Mouse (Mus musculus) erythroblast, embryonic 14.5 days (primary cell): ENCODE measurements around the gene Plau. TPM values are rescaled to one million over a fixed set of nuclear protein-coding genes. Genes with fewer than 3 reads are reported as not detected.

Experiments
- H3K27me3 ChIP-seq: 2 replicates; pipeline ENCODE4 v1.6.1; 2012; ENCODE audit warnings: inconsistent platforms; ENCODE audit not compliant: control insufficient read depth
- H3K36me3 ChIP-seq: 2 replicates; pipeline ENCODE4 v1.6.1; 2012; ENCODE audit warnings: mild to moderate bottlenecking, inconsistent platforms; ENCODE audit not compliant: control insufficient read depth
- H3K4me1 ChIP-seq: 2 replicates; pipeline ENCODE4 v1.6.1; 2012; ENCODE audit warnings: inconsistent platforms; ENCODE audit not compliant: control insufficient read depth
- H3K4me3 ChIP-seq: replicated peaks from 2 replicates; pipeline ENCODE3; 2012; ENCODE audit warnings: moderate library complexity, mild to moderate bottlenecking, inconsistent platforms
- H3K9me3 ChIP-seq: 2 replicates; pipeline ENCODE4 v1.6.1; 2012; ENCODE audit warnings: low read length, inconsistent platforms, mixed read lengths; ENCODE audit not compliant: control insufficient read depth
- GATA1 ChIP-seq: IDR thresholded peaks from 2 replicates; pipeline ENCODE4 v1.6.1; 2012; ENCODE audit warnings: low read length, inconsistent platforms, mixed read lengths
- TAL1 ChIP-seq: IDR thresholded peaks from 3 replicates; pipeline ENCODE4 v1.6.1; 2012; ENCODE audit warnings: low read length, inconsistent platforms, mixed read lengths
- polyA plus RNA-seq: library from polyadenylated mRNA; stranded (reverse); fragments of >175 nt; gene quantifications from 2 replicates; pipeline ENCODE4 v1.2.3, GENCODE M21; 2012

Plau gene
- polyA plus RNA-seq, 1 experiment, result not detected

GRCm38 (mm10) chr14:20825516-20825915, 10.9 kb upstream of the Plau start:
- Histone ChIP-seq H3K4me1 (no peaks in the 10 kb centered on the region), H3K27me3 (peaks cover 4% of the 10 kb centered on the region; the same call in 1 of the 2 replicates), H3K9me3 (no peaks in the 10 kb centered on the region), H3K4me3 (no peak overlapping the region), H3K36me3 (no peaks in the 10 kb centered on the region)
- TF ChIP-seq GATA1, result no peak
- no peak for TF ChIP-seq TAL1

GRCm38 (mm10) chr14:20827061-20827460, 9.4 kb upstream of the Plau start:
- Histone ChIP-seq H3K9me3 (no peaks in the 10 kb centered on the region), H3K36me3 (no peaks in the 10 kb centered on the region), H3K4me1 (no peaks in the 10 kb centered on the region), H3K4me3 (no peak overlapping the region), H3K27me3 (peaks cover 4% of the 10 kb centered on the region; the same call in 1 of the 2 replicates)
- no peak for TF ChIP-seq TAL1
- TF ChIP-seq GATA1, result no peak

GRCm38 (mm10) chr14:20827491-20827890, 9.0 kb upstream of the Plau start:
- Histone ChIP-seq H3K9me3 (no peaks in the 10 kb centered on the region), H3K4me3 (no peak overlapping the region), H3K27me3 (peaks cover 5% of the 10 kb centered on the region; the same call in 1 of the 2 replicates), H3K36me3 (no peaks in the 10 kb centered on the region), H3K4me1 (no peaks in the 10 kb centered on the region)
- TF ChIP-seq GATA1, result no peak

GRCm38 (mm10) chr14:20828524-20828923, 7.9 kb upstream of the Plau start:
- H3K36me3 ChIP-seq, result no peaks in the 10 kb centered on the region

GRCm38 (mm10) chr14:20829523-20830366, 6.7 kb upstream of the Plau start:
- no peak overlapping the region for H3K4me3 ChIP-seq
- no peak for TF ChIP-seq TAL1
- TF ChIP-seq GATA1, result no peak
- no peaks in the 10 kb centered on the region for H3K36me3 ChIP-seq
- H3K4me1 ChIP-seq, result no peaks in the 10 kb centered on the region
- H3K9me3 ChIP-seq, result no peaks in the 10 kb centered on the region
- peaks cover 23% of the 10 kb centered on the region for H3K27me3 ChIP-seq

More at GRCm38 (mm10) chr14:20828524-20828923, 7.9 kb upstream of the Plau start:
- H3K4me3 ChIP-seq, result no peak overlapping the region
- peaks cover 13% of the 10 kb centered on the region for H3K27me3 ChIP-seq
- no peaks in the 10 kb centered on the region for H3K9me3 ChIP-seq
- TF ChIP-seq TAL1 (no peak), GATA1 (no peak)
- no peaks in the 10 kb centered on the region for H3K4me1 ChIP-seq

- H3K27me3 ChIP-seq, result peaks cover 38% of the 10 kb centered on the region
- no peaks in the 10 kb centered on the region for H3K9me3 ChIP-seq
- H3K36me3 ChIP-seq, result no peaks in the 10 kb centered on the region
- H3K4me1 ChIP-seq, result peaks cover 2% of the 10 kb centered on the region
- no peak for TF ChIP-seq GATA1
- TF ChIP-seq TAL1, result no peak
- no peak overlapping the region for H3K4me3 ChIP-seq
Measured at GRCm38 (mm10) chr14:20831141-20831910, 5.1 kb upstream of the Plau start.

- H3K4me3 ChIP-seq, result no peak overlapping the region
- peaks cover 44% of the 10 kb centered on the region for H3K27me3 ChIP-seq
- peaks cover 7% of the 10 kb centered on the region for H3K4me1 ChIP-seq
- H3K36me3 ChIP-seq, result no peaks in the 10 kb centered on the region
- no peaks in the 10 kb centered on the region for H3K9me3 ChIP-seq
- TF ChIP-seq GATA1, result no peak
- TF ChIP-seq TAL1, result no peak
Measured at GRCm38 (mm10) chr14:20831915-20832314, 4.5 kb upstream of the Plau start.

GRCm38 (mm10) chr14:20833525-20833924, 2.9 kb upstream of the Plau start:
- H3K27me3 ChIP-seq, result peaks cover 58% of the 10 kb centered on the region
- no peaks in the 10 kb centered on the region for H3K36me3 ChIP-seq
- TF ChIP-seq TAL1 (no peak), GATA1 (no peak)
- peaks cover 9% of the 10 kb centered on the region for H3K4me1 ChIP-seq
- no peak overlapping the region for H3K4me3 ChIP-seq
- no peaks in the 10 kb centered on the region for H3K9me3 ChIP-seq

- Histone ChIP-seq H3K27me3 (peaks cover 60% of the 10 kb centered on the region), H3K9me3 (no peaks in the 10 kb centered on the region), H3K4me1 (peaks cover 9% of the 10 kb centered on the region), H3K4me3 (no peak overlapping the region), H3K36me3 (no peaks in the 10 kb centered on the region)
- TF ChIP-seq TAL1 (no peak), GATA1 (no peak)
Measured at GRCm38 (mm10) chr14:20834136-20834535, 2.3 kb upstream of the Plau start.
